Mouse (Mus musculus): Measurements from ENCODE around the gene Rnf145. TPM values are rescaled to one million over a fixed set of nuclear protein-coding genes. Genes with fewer than 3 reads are reported as not detected.

The Rnf145 gene
- polyA plus RNA-seq (2014; fragmentation: Nextera tagmentation; extraction: Ambion mirVana): 74.4 and 76.3 TPM in 2 replicates

DNA sequence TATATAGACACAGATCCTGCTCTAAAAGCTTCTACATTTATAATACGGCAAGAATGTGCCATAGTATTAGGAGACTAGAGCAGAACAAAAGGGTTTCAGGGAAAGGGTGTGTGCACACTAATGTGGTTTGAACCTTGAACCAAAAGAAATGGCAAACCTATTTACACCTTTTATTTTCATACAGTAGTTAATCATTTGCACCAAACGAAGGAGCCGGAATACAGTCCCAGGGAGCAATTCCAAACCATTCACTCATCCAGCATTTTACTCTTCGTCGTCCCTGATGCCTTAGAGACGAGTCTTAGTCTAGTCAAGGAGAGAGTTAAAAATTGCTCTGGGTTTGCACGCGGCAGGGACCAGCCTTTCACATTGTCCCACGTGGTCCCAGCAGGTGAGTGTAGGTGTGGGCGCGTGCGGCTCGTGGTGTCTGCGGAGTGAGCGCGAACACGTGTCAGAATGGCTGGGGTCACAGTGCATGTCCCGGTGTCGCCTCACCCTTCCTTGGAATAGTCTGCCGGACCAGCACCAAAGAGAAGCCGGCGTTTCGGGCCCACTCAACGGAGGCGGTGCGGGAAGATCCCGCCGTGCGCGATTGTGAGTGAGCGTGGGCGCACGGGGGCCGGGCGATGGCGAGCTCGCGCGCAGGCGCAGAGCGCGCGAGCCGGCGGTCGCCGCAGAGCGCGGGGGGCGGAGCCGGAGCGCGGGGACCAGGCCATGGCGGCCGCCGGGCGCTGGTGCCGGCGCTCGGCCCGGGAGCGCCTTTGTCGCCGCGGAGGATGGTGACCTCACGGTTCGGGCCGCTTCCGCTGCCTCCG is at the start of gene Rnf145:
Rnf145 (plus strand) TSS at position 684 of the 815 bp plus-strand sequence.
- Histone ChIP-seq H3K9ac (ENCODE audit: low read depth, low read length) (peak within 1 kb of the TSS; percentile 98), H3K9me3 (ENCODE audit: control insufficient read depth, low read length) (no peaks in the 10 kb centered on the region), H3K27me3 (replicated peaks; ENCODE audit: control insufficient read depth, insufficient read depth, low read length) (no peaks in the 10 kb centered on the region), H3K36me3 (ENCODE audit: control insufficient read depth, insufficient read depth, low read length) (no peaks in the 10 kb centered on the region), H3K27ac (ENCODE audit: low read depth, low read length) (peak within 1 kb of the TSS; percentile 92), H3K4me2 (peak within 1 kb of the TSS; percentile 78), H3K4me1 (replicated peaks; ENCODE audit: control insufficient read depth, insufficient read depth, low read length) (peaks cover 31% of the 10 kb centered on the region), H3K4me3 (ENCODE audit: low read depth, low read length) (peak within 1 kb of the TSS; percentile 97)
- DNase-seq (ENCODE audit: low spot score) (peak; percentile 81), ATAC-seq (replicated peaks; ENCODE audit: low FRiP score) (peak; percentile 79)
- 2% methylated on average over 68 of the region's 70 CpGs for WGBS

DNA sequence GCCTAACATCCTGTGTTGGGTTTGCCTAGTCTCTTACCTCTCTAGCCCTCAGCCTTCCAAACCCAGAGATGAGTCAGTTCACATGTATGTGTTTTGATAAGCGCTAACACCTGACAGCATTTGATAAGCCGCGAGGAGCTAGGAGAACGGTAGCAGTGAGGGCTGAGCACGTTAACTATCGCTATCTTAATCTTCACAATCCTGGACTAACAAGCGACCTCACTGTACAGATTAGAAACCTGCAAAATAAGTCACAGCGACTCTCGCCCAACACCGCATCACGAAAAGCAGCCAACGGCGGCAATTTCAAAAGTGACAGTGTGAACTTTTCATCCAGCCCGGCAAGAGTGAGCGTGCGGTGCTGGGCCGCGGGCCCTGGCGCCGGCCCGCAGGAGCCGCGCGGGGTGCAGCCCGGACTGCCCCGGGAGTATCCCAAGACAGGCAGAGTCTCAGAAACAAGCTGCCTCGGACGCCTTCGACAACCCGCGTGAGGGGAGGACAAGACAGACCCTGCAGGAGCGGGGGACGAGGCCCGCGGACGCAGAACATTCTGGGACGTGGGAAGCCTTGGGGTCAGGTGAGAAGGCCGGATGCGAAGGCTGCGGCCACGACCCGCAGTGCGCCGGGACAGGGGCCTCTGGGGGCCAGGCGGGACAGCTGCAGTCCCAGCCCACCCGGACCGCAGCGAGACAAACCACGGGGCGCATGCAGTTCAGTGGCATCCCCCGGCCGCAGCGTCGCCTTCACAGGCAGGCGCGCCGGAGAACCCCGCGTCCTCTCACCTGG is 48.9 kb upstream of the Rnf145 start:
- H3K27me3 ChIP-seq (replicated peaks; ENCODE audit: control insufficient read depth, insufficient read depth, low read length): no peaks in the 10 kb centered on the region
- H3K4me1 ChIP-seq (replicated peaks; ENCODE audit: control insufficient read depth, insufficient read depth, low read length): peaks cover 22% of the 10 kb centered on the region
- no peaks in the 10 kb centered on the region for H3K9me3 ChIP-seq (ENCODE audit: control insufficient read depth, low read length)
- peak overlapping the region; percentile 96 for H3K4me3 ChIP-seq (ENCODE audit: low read depth, low read length)
- ATAC-seq (replicated peaks; ENCODE audit: low FRiP score) (peak; percentile 86), DNase-seq (ENCODE audit: low spot score) (peak; percentile 61)
- H3K4me2 ChIP-seq: peak overlapping the region; percentile 93
- under 1% methylated on average over 59 of the region's 59 CpGs for WGBS
- no peaks in the 10 kb centered on the region for H3K36me3 ChIP-seq (ENCODE audit: control insufficient read depth, insufficient read depth, low read length)
- peak overlapping the region; percentile 87 for H3K9ac ChIP-seq (ENCODE audit: low read depth, low read length)
- peak overlapping the region; percentile 98 for H3K27ac ChIP-seq (ENCODE audit: low read depth, low read length)

DNA sequence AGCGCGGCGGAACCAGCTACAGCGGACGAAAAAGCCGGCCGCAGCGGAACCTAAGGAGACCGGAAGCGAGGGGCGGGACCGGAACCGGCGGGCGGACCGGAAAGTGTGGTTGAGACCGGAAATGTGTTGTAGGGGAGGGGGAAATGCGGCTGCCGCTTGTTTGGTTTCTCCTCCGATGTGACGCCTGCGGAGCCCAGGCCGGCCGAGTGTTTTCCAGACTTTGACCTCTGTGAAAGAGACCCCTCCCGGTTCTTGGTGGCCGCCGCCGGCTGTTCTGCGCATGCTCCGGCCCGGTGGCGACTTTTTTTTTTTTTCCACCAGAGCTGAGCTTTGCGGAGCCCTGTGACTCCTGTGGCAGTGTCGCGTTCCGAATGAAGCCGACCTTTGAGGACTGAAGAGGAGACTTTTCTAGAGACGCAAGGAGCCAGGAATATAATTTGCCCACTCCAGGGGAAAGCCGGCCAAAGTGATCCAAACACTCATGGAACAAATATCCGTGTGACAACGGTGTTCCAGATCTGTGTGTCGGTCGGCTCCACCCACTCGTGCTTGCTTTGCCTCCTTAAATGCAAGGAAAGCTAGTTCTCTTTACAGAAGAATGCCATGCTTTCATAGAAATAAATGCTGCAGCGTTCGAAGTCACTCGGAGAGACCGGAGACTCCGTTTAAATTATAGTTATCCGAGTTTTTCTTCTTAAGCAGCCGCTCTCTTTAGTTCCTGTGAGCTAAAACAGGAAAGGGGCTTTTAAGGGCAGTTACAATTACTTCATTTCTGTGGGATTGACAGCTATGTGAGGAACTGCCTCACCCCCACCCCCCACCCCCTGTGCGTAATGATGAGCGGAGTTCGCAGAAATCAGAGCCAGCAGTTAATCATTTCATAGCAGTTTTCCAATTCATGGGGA is 48.1 kb upstream of the Rnf145 start, which contains the start of gene Ublcp1:
Ublcp1 (minus strand) TSS at position 67 of the 905 bp plus-strand sequence.
- H3K36me3 ChIP-seq (ENCODE audit: control insufficient read depth, insufficient read depth, low read length): no peaks in the 10 kb centered on the region
- H3K4me1 ChIP-seq (replicated peaks; ENCODE audit: control insufficient read depth, insufficient read depth, low read length): peaks cover 22% of the 10 kb centered on the region
- WGBS: under 1% methylated on average over 53 of the region's 54 CpGs
- peak within 1 kb of the TSS; percentile 96 for H3K4me3 ChIP-seq (ENCODE audit: low read depth, low read length)
- peak; percentile 81 for ATAC-seq (replicated peaks; ENCODE audit: low FRiP score)
- H3K4me2 ChIP-seq: peak within 1 kb of the TSS; percentile 93
- H3K27me3 ChIP-seq (replicated peaks; ENCODE audit: control insufficient read depth, insufficient read depth, low read length): no peaks in the 10 kb centered on the region
- peak; percentile 94 for DNase-seq (ENCODE audit: low spot score)
- peak within 1 kb of the TSS; percentile 98 for H3K27ac ChIP-seq (ENCODE audit: low read depth, low read length)
- H3K9ac ChIP-seq (ENCODE audit: low read depth, low read length): peak within 1 kb of the TSS; percentile 87
- H3K9me3 ChIP-seq (ENCODE audit: control insufficient read depth, low read length): no peaks in the 10 kb centered on the region

DNA sequence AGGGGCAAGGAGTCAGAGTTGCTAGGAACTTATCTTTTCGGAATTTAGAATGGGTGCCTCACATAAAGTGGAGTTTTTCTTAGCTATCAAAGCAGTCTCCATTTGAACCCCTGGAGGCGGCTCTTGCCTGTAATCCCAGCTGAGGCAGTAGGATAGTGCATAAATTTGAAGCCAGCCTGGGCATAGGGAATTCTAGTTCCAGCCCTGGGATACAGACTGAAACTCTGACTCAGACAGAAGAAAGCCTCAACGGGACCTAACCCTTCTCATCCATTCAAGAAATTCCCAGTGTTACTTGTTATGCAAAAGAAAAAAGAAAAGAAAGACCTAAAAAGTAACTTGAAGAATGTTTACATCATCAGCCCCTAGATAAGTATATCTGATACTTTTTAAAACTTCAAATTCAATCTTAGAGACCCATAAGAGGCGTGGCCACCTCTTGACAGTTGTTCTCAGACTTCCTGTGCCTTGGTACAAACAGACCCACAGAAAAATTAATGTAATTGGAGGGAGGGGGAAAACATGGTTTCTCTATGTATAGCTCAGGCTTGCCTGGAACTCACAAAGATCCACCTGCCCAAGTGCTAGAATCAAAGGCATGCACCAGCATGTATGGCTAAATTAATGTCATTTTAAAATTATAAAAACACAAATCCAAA is 47.3 kb upstream of the Rnf145 start:
- DNase-seq (ENCODE audit: low spot score) (no peak), ATAC-seq (replicated peaks; ENCODE audit: low FRiP score) (no peak)
- Histone ChIP-seq H3K36me3 (ENCODE audit: control insufficient read depth, insufficient read depth, low read length) (no peaks in the 10 kb centered on the region), H3K9ac (ENCODE audit: low read depth, low read length) (peak overlapping the region; percentile 87), H3K4me1 (replicated peaks; ENCODE audit: control insufficient read depth, insufficient read depth, low read length) (peaks cover 22% of the 10 kb centered on the region), H3K27me3 (replicated peaks; ENCODE audit: control insufficient read depth, insufficient read depth, low read length) (no peaks in the 10 kb centered on the region), H3K9me3 (ENCODE audit: control insufficient read depth, low read length) (no peaks in the 10 kb centered on the region), H3K4me2 (peak overlapping the region; percentile 93), H3K4me3 (ENCODE audit: low read depth, low read length) (peak overlapping the region; percentile 96), H3K27ac (ENCODE audit: low read depth, low read length) (peak overlapping the region; percentile 98)
- WGBS: 18% methylated on average over 4 of the region's 4 CpGs

DNA sequence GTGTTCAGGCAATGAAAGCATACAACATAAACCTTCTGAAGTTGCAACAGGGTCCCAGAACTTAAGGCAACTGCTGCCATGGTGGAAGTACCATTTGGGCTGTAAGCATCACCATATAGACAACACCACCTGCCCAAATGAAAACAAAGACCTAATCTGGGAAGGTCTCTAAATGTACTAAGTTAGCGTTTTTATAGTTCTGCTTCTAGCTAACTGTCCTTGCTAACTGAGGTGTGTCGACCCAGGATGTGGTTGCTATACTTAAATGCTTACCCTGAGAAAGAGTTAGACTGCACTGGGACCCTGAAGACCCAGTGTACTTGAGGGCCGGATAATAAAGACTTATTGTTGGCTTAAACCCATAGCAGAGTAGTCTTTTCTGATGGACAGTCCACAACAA is 43.3 kb upstream of the Rnf145 start:
- 68% methylated on average over 3 of the region's 3 CpGs for WGBS
- no peaks in the 10 kb centered on the region for H3K27me3 ChIP-seq (replicated peaks; ENCODE audit: control insufficient read depth, insufficient read depth, low read length)
- H3K4me2 ChIP-seq: no peak overlapping the region
- peaks cover 8% of the 10 kb centered on the region; the same call in 1 of the 2 replicates for H3K4me1 ChIP-seq (replicated peaks; ENCODE audit: control insufficient read depth, insufficient read depth, low read length)
- H3K9me3 ChIP-seq (ENCODE audit: control insufficient read depth, low read length): no peaks in the 10 kb centered on the region
- no peaks in the 10 kb centered on the region for H3K36me3 ChIP-seq (ENCODE audit: control insufficient read depth, insufficient read depth, low read length)
- ATAC-seq (replicated peaks; ENCODE audit: low FRiP score) (no peak), DNase-seq (ENCODE audit: low spot score) (no peak)
- no peak overlapping the region for H3K9ac ChIP-seq (ENCODE audit: low read depth, low read length)
- no peak overlapping the region for H3K27ac ChIP-seq (ENCODE audit: low read depth, low read length)
- no peak overlapping the region for H3K4me3 ChIP-seq (ENCODE audit: low read depth, low read length)

DNA sequence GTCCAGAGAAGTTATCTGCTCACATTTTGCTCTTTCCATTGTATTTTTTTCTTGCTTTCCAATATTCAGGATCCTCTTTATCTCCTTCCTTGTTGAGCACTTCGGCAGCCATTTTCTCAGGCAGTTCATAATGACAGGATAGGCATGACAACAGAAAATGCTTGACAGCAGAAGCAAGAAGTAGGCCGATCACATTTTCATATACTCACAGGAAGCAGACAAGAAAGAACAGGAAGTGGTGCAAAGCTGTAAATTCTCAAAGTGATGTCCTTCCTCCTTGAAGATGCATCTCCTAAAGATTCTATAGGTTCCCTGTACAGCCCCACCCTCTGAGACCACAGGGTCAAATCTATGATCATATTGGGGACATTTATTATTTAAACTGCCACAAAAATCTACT is 42.3 kb upstream of the Rnf145 start:
- H3K9ac ChIP-seq (ENCODE audit: low read depth, low read length): no peak overlapping the region
- H3K27ac ChIP-seq (ENCODE audit: low read depth, low read length): no peak overlapping the region
- DNase-seq (ENCODE audit: low spot score) (no peak), ATAC-seq (replicated peaks; ENCODE audit: low FRiP score) (no peak)
- H3K4me1 ChIP-seq (replicated peaks; ENCODE audit: control insufficient read depth, insufficient read depth, low read length): peaks cover 6% of the 10 kb centered on the region; the same call in 1 of the 2 replicates
- WGBS: 57% methylated on average over 2 of the region's 2 CpGs
- H3K4me2 ChIP-seq: no peak overlapping the region
- H3K36me3 ChIP-seq (ENCODE audit: control insufficient read depth, insufficient read depth, low read length): no peaks in the 10 kb centered on the region
- H3K27me3 ChIP-seq (replicated peaks; ENCODE audit: control insufficient read depth, insufficient read depth, low read length): no peaks in the 10 kb centered on the region
- H3K9me3 ChIP-seq (ENCODE audit: control insufficient read depth, low read length): no peaks in the 10 kb centered on the region
- no peak overlapping the region for H3K4me3 ChIP-seq (ENCODE audit: low read depth, low read length)

DNA sequence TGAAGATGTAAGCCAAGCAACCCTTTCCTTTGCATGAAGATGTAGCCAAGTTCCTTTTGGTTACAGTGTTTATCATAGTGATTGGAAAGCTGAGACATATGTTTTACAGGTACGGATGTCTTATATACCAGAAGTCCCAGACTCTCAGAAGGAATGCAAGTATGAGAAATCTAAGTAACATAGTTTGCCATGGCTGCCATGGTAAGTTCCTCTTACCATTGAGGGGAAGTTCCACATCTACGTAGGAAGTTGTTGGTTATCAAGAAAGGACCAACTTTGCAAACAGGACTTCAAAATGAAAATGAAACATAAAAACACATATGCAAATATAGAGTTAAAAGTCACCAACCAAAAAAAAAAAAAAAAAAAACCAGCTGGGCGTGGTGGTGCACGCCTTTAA is 40.4 kb upstream of the Rnf145 start:
- H3K4me2 ChIP-seq: no peak overlapping the region
- H3K9me3 ChIP-seq (ENCODE audit: control insufficient read depth, low read length): no peaks in the 10 kb centered on the region
- H3K27ac ChIP-seq (ENCODE audit: low read depth, low read length): no peak overlapping the region
- no peak for DNase-seq (ENCODE audit: low spot score)
- no peaks in the 10 kb centered on the region for H3K27me3 ChIP-seq (replicated peaks; ENCODE audit: control insufficient read depth, insufficient read depth, low read length)
- H3K9ac ChIP-seq (ENCODE audit: low read depth, low read length): no peak overlapping the region
- no peaks in the 10 kb centered on the region for H3K36me3 ChIP-seq (ENCODE audit: control insufficient read depth, insufficient read depth, low read length)
- no peaks in the 10 kb centered on the region for H3K4me1 ChIP-seq (replicated peaks; ENCODE audit: control insufficient read depth, insufficient read depth, low read length)
- WGBS: 81% methylated on average over 4 of the region's 4 CpGs
- ATAC-seq (replicated peaks; ENCODE audit: low FRiP score): no peak
- H3K4me3 ChIP-seq (ENCODE audit: low read depth, low read length): no peak overlapping the region

DNA sequence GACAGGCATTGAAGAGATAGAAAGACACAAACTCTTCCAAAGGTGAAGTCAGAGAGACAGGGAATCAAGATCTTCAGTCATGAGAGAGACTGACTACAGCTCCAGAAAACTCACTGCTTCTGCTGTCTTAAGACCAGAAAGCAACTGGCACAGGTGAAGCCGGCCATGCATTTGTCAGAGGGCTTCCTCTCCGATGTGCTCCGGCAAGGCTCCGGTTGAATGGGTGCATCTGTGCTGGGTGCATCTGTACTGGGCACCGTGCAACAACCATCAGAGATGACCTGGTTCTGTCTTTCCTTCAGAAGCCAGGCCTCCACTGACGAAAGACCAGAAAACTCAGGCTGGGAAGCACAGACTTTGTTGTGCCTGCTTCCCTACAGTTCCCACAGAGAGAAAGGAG is 38.5 kb upstream of the Rnf145 start:
- no peaks in the 10 kb centered on the region for H3K36me3 ChIP-seq (ENCODE audit: control insufficient read depth, insufficient read depth, low read length)
- no peaks in the 10 kb centered on the region for H3K4me1 ChIP-seq (replicated peaks; ENCODE audit: control insufficient read depth, insufficient read depth, low read length)
- no peak overlapping the region for H3K4me2 ChIP-seq
- no peaks in the 10 kb centered on the region for H3K27me3 ChIP-seq (replicated peaks; ENCODE audit: control insufficient read depth, insufficient read depth, low read length)
- H3K9me3 ChIP-seq (ENCODE audit: control insufficient read depth, low read length): no peaks in the 10 kb centered on the region
- WGBS: 88% methylated on average over 6 of the region's 6 CpGs
- no peak overlapping the region for H3K27ac ChIP-seq (ENCODE audit: low read depth, low read length)
- DNase-seq (ENCODE audit: low spot score) (no peak), ATAC-seq (replicated peaks; ENCODE audit: low FRiP score) (no peak)
- H3K9ac ChIP-seq (ENCODE audit: low read depth, low read length): no peak overlapping the region
- no peak overlapping the region for H3K4me3 ChIP-seq (ENCODE audit: low read depth, low read length)

Measured in liver, embryonic 11.5 days (tissue).